Mouse (Mus musculus) embryonic facial prominence, embryonic 13.5 days (tissue): ENCODE measurements around the gene BC067074. TPM values are rescaled to one million over a fixed set of nuclear protein-coding genes. Genes with fewer than 3 reads are reported as not detected.
"Not testable (repeated sequence)": the region's sequence is repeated elsewhere in the genome, so short reads cannot be mapped to it uniquely, and the experiment has no call there.

Source experiments
- ATAC-seq: fragments of 200-750 bp; cut with Nextera tagmentation; 2 replicates; pipeline ENCODE4 v1.8.0; 2017; ENCODE audit warnings: low read depth; ENCODE audit not compliant: insufficient number of reproducible peaks, insufficient read depth, low FRiP score, low TSS enrichment
- H3K27ac ChIP-seq: fragments of 300-500 bp; sonication (generic); 2 replicates; pipeline ENCODE4 v1.5.1; 2015; ENCODE audit warnings: moderate library complexity, mild to moderate bottlenecking, inconsistent platforms
- H3K27me3 ChIP-seq: fragments of 300-500 bp; sonication (generic); 2 replicates; pipeline ENCODE4 v1.6.1; 2015; ENCODE audit warnings: mild to moderate bottlenecking, inconsistent platforms
- H3K36me3 ChIP-seq: fragments of 300-500 bp; sonication (generic); 2 replicates; pipeline ENCODE4 v1.6.1; 2015; ENCODE audit warnings: mild to moderate bottlenecking, inconsistent platforms
- H3K4me1 ChIP-seq: fragments of 300-500 bp; sonication (generic); 2 replicates; pipeline ENCODE4 v1.6.1; 2015; ENCODE audit warnings: inconsistent platforms
- H3K4me2 ChIP-seq: fragments of 300-500 bp; sonication (generic); 2 replicates; pipeline ENCODE4 v1.6.1; 2015; ENCODE audit warnings: moderate library complexity, mild to moderate bottlenecking, inconsistent platforms
- H3K4me3 ChIP-seq: fragments of 300-500 bp; sonication (generic); 2 replicates; pipeline ENCODE4 v1.5.1; 2015; ENCODE audit warnings: mild to moderate bottlenecking, inconsistent platforms
- H3K9ac ChIP-seq: fragments of 300-500 bp; sonication (generic); 2 replicates; pipeline ENCODE4 v1.6.1; 2015; ENCODE audit warnings: mild to moderate bottlenecking, inconsistent platforms
- H3K9me3 ChIP-seq: fragments of 300-500 bp; sonication (generic); 2 replicates; pipeline ENCODE4 v1.6.1; 2016; ENCODE audit warnings: inconsistent platforms
- WGBS: fragments of 180-500 bp; shearing (Covaris S2); methylation state at CpG from one replicate; pipeline ENCODE4 v1.1.7; 2015; ENCODE audit warnings: mixed read lengths; 5-methylcytosine and 5-hydroxymethylcytosine counted together
- polyA plus RNA-seq: library from polyadenylated mRNA; unstranded; fragments of >200 nt; fragmentation: Nextera tagmentation; extraction: Ambion mirVana; gene quantifications from 2 replicates; pipeline ENCODE4 v1.2.1, GENCODE M21; 2015

The BC067074 gene
- polyA plus RNA-seq, 1 experiment from 2014 or later, result 7.6 TPM

- Histone ChIP-seq H3K36me3 (no peaks in the 10 kb centered on the region), H3K4me3 (no peak overlapping the region), H3K9ac (no peak overlapping the region), H3K4me1 (peaks cover 15% of the 10 kb centered on the region), H3K9me3 (no peaks in the 10 kb centered on the region), H3K27me3 (no peaks in the 10 kb centered on the region), H3K4me2 (no peak overlapping the region), H3K27ac (no peak overlapping the region)
- no peak for ATAC-seq
- WGBS, result 93% methylated on average over 1 of the region's 1 CpGs
Measured at GRCm38 (mm10) chr13:113381710-113382109, 88.8 kb downstream of the BC067074 start.

GRCm38 (mm10) chr13:113382201-113382600, 89.2 kb downstream of the BC067074 start:
- no peak for ATAC-seq
- H3K9me3 ChIP-seq, result no peaks in the 10 kb centered on the region
- H3K27me3 ChIP-seq, result no peaks in the 10 kb centered on the region
- 81% methylated on average over 2 of the region's 2 CpGs for WGBS
- no peaks in the 10 kb centered on the region for H3K36me3 ChIP-seq
- no peak overlapping the region for H3K4me3 ChIP-seq
- no peak overlapping the region for H3K27ac ChIP-seq
- H3K9ac ChIP-seq, result no peak overlapping the region
- peaks cover 15% of the 10 kb centered on the region for H3K4me1 ChIP-seq
- no peak overlapping the region for H3K4me2 ChIP-seq

GRCm38 (mm10) chr13:113382770-113383169, 89.8 kb downstream of the BC067074 start:
- H3K4me3 ChIP-seq, H3K9ac ChIP-seq, H3K9me3 ChIP-seq, H3K36me3 ChIP-seq, H3K27me3 ChIP-seq, ATAC-seq, H3K4me2 ChIP-seq, H3K27ac ChIP-seq: not testable (repeated sequence)
- peaks cover 15% of the 10 kb centered on the region for H3K4me1 ChIP-seq

GRCm38 (mm10) chr13:113393386-113393785, 100.4 kb downstream of the BC067074 start:
- Histone ChIP-seq H3K4me2 (no peak overlapping the region), H3K9me3 (no peaks in the 10 kb centered on the region), H3K9ac (no peak overlapping the region), H3K27me3 (no peaks in the 10 kb centered on the region), H3K4me3 (no peak overlapping the region), H3K4me1 (no peaks in the 10 kb centered on the region), H3K27ac (no peak overlapping the region), H3K36me3 (no peaks in the 10 kb centered on the region)
- WGBS, result 95% methylated on average over 6 of the region's 6 CpGs
- ATAC-seq, result no peak

GRCm38 (mm10) chr13:113394591-113394990, 101.6 kb downstream of the BC067074 start:
- H3K4me1 ChIP-seq, result no peaks in the 10 kb centered on the region
- H3K36me3 ChIP-seq, result no peaks in the 10 kb centered on the region
- 81% methylated on average over 15 of the region's 15 CpGs for WGBS
- H3K9me3 ChIP-seq, result no peaks in the 10 kb centered on the region
- no peaks in the 10 kb centered on the region for H3K27me3 ChIP-seq
- ATAC-seq, result no peak
- no peak overlapping the region for H3K4me3 ChIP-seq
- peak overlapping the region; percentile 24; the same call in 1 of the 2 replicates for H3K27ac ChIP-seq
- H3K9ac ChIP-seq, result 0 out of 2 replicates have a peak overlapping the region, but pooled peaks have one; percentile 21
- H3K4me2 ChIP-seq, result no peak overlapping the region

GRCm38 (mm10) chr13:113397006-113397520, 104.1 kb downstream of the BC067074 start:
- Histone ChIP-seq H3K27ac (no peak overlapping the region), H3K4me2 (no peak overlapping the region), H3K4me3 (no peak overlapping the region), H3K4me1 (no peaks in the 10 kb centered on the region), H3K36me3 (no peaks in the 10 kb centered on the region), H3K27me3 (no peaks in the 10 kb centered on the region), H3K9ac (no peak overlapping the region), H3K9me3 (no peaks in the 10 kb centered on the region)
- 79% methylated on average over 9 of the region's 9 CpGs for WGBS
- no peak for ATAC-seq

GRCm38 (mm10) chr13:113401373-113402010, 108.5 kb downstream of the BC067074 start:
- Histone ChIP-seq H3K4me2 (no peak overlapping the region), H3K27me3 (no peaks in the 10 kb centered on the region), H3K4me3 (no peak overlapping the region), H3K9ac (no peak overlapping the region), H3K9me3 (no peaks in the 10 kb centered on the region), H3K27ac (no peak overlapping the region), H3K4me1 (peaks cover 11% of the 10 kb centered on the region), H3K36me3 (no peaks in the 10 kb centered on the region)
- ATAC-seq, result no peak
- WGBS, result 75% methylated on average over 4 of the region's 4 CpGs

GRCm38 (mm10) chr13:113403706-113404105, 110.7 kb downstream of the BC067074 start:
- no peak overlapping the region for H3K4me3 ChIP-seq
- H3K27me3 ChIP-seq, result no peaks in the 10 kb centered on the region
- 72% methylated on average over 6 of the region's 6 CpGs for WGBS
- no peak overlapping the region for H3K27ac ChIP-seq
- no peak overlapping the region for H3K4me2 ChIP-seq
- H3K4me1 ChIP-seq, result peaks cover 11% of the 10 kb centered on the region
- no peaks in the 10 kb centered on the region for H3K9me3 ChIP-seq
- no peaks in the 10 kb centered on the region for H3K36me3 ChIP-seq
- no peak for ATAC-seq
- no peak overlapping the region for H3K9ac ChIP-seq

- H3K27ac ChIP-seq, result no peak overlapping the region
- no peak overlapping the region for H3K4me3 ChIP-seq
- H3K27me3 ChIP-seq, result no peaks in the 10 kb centered on the region
- H3K4me1 ChIP-seq, result peaks cover 14% of the 10 kb centered on the region
- WGBS, result 59% methylated on average over 2 of the region's 2 CpGs
- ATAC-seq, result no peak
- H3K9me3 ChIP-seq, result no peaks in the 10 kb centered on the region
- no peak overlapping the region for H3K4me2 ChIP-seq
- H3K9ac ChIP-seq, result no peak overlapping the region
- no peaks in the 10 kb centered on the region for H3K36me3 ChIP-seq
Measured at GRCm38 (mm10) chr13:113404172-113404571, 111.2 kb downstream of the BC067074 start.

GRCm38 (mm10) chr13:113409941-113410340, 117.0 kb downstream of the BC067074 start:
- no peaks in the 10 kb centered on the region for H3K27me3 ChIP-seq
- H3K27ac ChIP-seq, result no peak overlapping the region

GRCm38 (mm10) chr13:113415527-113415926, 122.6 kb downstream of the BC067074 start:
- Histone ChIP-seq H3K36me3 (no peaks in the 10 kb centered on the region), H3K27ac (no peak overlapping the region), H3K4me1 (peaks cover 12% of the 10 kb centered on the region), H3K4me3 (no peak overlapping the region), H3K9ac (no peak overlapping the region), H3K9me3 (no peaks in the 10 kb centered on the region; the same call in 1 of the 2 replicates), H3K27me3 (no peaks in the 10 kb centered on the region), H3K4me2 (no peak overlapping the region)
- ATAC-seq, result no peak
- 88% methylated on average over 7 of the region's 7 CpGs for WGBS

More at GRCm38 (mm10) chr13:113409941-113410340, 117.0 kb downstream of the BC067074 start:
- WGBS, result 23% methylated on average over 12 of the region's 12 CpGs
- Histone ChIP-seq H3K36me3 (no peaks in the 10 kb centered on the region), H3K4me1 (peaks cover 14% of the 10 kb centered on the region), H3K9me3 (no peaks in the 10 kb centered on the region; the same call in 1 of the 2 replicates), H3K4me3 (no peak overlapping the region), H3K9ac (no peak overlapping the region), H3K4me2 (0 out of 2 replicates have a peak overlapping the region, but pooled peaks have one; percentile 18)
- no peak for ATAC-seq

- Histone ChIP-seq H3K36me3 (no peaks in the 10 kb centered on the region), H3K27ac (no peak overlapping the region), H3K9ac (no peak overlapping the region), H3K9me3 (no peaks in the 10 kb centered on the region; the same call in 1 of the 2 replicates), H3K4me1 (peaks cover 12% of the 10 kb centered on the region), H3K4me2 (no peak overlapping the region), H3K4me3 (no peak overlapping the region), H3K27me3 (no peaks in the 10 kb centered on the region)
- 96% methylated on average over 4 of the region's 4 CpGs for WGBS
- no peak for ATAC-seq
Measured at GRCm38 (mm10) chr13:113416986-113417385, 124.0 kb downstream of the BC067074 start.
